Mouse (Mus musculus) lung, postnatal 0 days (tissue): Measurements from ENCODE around the gene Gm21094.
"Not testable (repeated sequence)": the region's sequence is repeated elsewhere in the genome, so short reads cannot be mapped to it uniquely, and the experiment has no call there.

ENCODE experiments used
- CTCF ChIP-seq: IDR thresholded peaks from 2 replicates; pipeline ENCODE4 v1.5.1; 2016; ENCODE audit warnings: antibody characterized with exemption, mild to moderate bottlenecking
- EP300 ChIP-seq: IDR thresholded peaks from 2 replicates; pipeline ENCODE4 v1.6.1; 2016; ENCODE audit warnings: antibody characterized with exemption, mild to moderate bottlenecking, control low read depth

DNA sequence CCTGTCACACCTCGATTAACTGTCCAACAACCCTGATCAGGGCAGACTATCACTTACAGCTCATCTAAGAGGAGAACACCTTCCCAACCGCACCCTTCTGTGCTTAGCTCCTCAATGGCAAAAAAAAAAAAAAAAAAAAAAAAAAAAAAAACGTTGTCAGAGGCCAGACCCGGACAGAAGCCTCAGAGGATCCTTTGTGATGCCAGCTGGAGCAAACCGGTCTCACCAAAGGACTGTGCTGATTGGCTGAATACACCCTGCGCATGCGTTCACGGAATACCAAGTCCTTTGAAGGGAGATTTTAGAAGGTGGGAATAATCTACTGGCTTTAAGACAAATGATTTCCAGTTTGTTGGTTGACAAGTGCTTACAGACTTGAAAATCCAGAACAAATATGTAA lies at the start of gene Gm21094:
- TF ChIP-seq CTCF, EP300: not testable (repeated sequence)
